Mouse (Mus musculus): Measurements from ENCODE around the gene Bcl2l13. TPM values are rescaled to one million over a fixed set of nuclear protein-coding genes. Genes with fewer than 3 reads are reported as not detected.
A peak's percentile ranks its signal among the peaks of the same experiment; 100 is the strongest.
"Not testable (repeated sequence)": the region's sequence is repeated elsewhere in the genome, so short reads cannot be mapped to it uniquely, and the experiment has no call there.

The Bcl2l13 gene
- total and polyA plus RNA-seq, 2 experiments from 2014 or later = 21.4 to 77.5 TPM

DNA sequence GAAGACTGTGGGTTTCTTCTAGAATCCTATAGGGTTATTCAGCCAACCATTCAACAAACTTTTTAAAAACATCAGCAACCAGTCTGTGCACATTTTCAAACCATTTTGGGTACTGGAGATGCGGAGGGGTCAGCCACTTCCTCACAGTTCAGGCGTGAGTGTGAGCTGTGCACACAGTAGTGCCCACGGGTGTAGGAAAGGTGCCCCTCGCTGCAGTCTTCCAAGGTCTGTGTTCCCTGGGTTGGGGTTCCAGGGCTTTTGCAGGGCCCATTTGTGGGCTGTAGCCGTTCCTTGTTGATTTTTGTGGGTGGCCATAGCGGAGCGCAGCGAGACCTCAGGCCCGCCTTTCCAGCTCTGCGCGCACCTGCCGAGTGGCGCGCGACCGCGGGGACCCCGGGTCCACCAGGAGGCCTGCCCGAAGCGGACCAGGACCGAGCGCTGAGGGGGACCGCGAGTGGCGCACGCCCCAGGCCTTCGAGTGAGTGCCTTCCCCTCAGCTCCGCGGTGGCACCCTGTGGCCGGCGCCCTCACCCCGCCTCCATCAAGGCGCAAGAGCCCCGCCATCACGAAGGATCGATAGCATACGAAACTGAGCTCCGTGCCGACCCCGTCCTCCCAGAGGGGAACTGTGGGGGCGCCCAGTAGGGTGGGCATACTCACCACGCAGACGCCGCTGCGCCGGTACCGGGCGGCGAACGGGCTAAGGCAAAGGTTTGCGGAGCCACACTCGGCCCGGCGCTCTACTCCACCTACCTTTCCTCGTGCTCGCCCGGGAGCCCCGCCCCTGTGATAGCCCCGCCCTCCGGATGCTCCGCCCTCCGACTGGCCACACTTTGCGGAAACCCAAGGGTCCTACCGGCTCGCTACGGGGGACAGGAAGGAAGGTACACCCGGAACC lies 80.3 kb downstream of the Bcl2l13 start, which contains the start of gene Bid:
Gene Bid, minus strand, starts transcription at position 780 of the 898 bp plus-strand sequence.
- Histone ChIP-seq H3K27me3 (ENCODE audit: insufficient read depth, low read length) (no peaks in the 10 kb centered on the region), H3K4me2 (ENCODE audit: low read depth) (peak within 1 kb of the TSS; percentile 97)

DNA sequence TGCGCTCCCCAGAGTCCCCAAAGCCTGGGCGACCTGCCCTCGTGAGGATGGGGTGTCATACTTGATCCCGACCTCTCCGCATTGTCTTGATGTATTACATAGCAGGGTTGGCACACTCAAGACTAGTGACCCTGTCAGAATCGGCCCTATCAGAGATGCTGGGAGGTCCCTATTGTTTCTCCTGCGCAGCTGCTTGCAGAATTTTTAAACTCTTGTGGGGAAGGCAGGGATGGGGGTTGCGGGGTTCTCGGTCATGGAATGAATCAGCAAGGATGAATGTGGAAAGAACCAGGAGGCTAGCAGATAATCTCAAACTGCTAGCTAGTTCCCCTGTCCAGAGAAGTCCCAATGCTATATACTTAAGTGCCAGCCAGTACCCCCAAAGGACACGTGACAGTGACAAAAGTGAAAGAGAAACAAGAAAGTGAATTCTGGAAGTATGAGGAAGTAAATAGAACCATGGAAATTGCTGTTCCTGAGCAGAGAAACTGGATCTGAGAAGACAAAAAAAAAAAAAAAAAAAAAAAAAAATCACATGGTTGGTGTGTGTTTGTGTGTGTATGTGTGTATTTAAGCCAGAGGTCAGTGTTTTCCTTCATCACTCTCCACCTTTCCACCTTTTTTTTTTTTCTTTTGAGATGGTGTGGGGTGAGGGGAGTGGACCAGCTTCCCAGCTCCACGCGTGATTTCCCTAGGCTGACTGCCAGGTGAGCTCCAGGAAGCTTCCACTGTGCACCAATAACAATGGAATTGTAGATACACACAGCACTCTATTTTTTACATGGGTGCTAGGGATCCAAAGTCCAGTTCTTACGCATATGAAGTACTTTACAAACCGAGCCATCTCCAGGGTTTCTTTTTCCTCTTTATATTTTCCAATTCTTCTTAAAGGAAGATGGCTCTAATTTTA lies 81.2 kb downstream of the Bcl2l13 start:
- H3K27me3 ChIP-seq (ENCODE audit: insufficient read depth, low read length); H3K9me3 ChIP-seq (ENCODE audit: low read length); H3K36me3 ChIP-seq (ENCODE audit: insufficient read depth); H3K4me1 ChIP-seq (ENCODE audit: insufficient read depth); H3K27ac ChIP-seq (ENCODE audit: low read depth, low read length); ATAC-seq; DNase-seq: not testable (repeated sequence)
- WGBS = 23% methylated on average over 10 of the region's 14 CpGs
- H3K4me2 ChIP-seq (ENCODE audit: low read depth) = peak overlapping the region; percentile 97
- peak overlapping the region; percentile 73 for H3K4me3 ChIP-seq (ENCODE audit: low read depth, low read length)
- peak overlapping the region; percentile 74; the same call in 1 of the 2 replicates for H3K9ac ChIP-seq

More for the DNA sequence above, 80.3 kb downstream of the Bcl2l13 start, which contains the start of gene Bid:
- 0 out of 2 replicates have a peak, but pooled peaks have one; percentile 8 for TF ChIP-seq CTCF (IDR thresholded peaks at IDR 0.05; ENCODE audit: low read depth)
- WGBS = 2% methylated on average over 67 of the region's 67 CpGs
- Histone ChIP-seq H3K9ac (peak within 1 kb of the TSS; percentile 74), H3K4me3 (ENCODE audit: low read depth, low read length) (peak within 1 kb of the TSS; percentile 73), H3K9me3 (ENCODE audit: low read length) (no peaks in the 10 kb centered on the region), H3K36me3 (ENCODE audit: insufficient read depth) (no peaks in the 10 kb centered on the region), H3K4me1 (ENCODE audit: insufficient read depth) (peaks cover 6% of the 10 kb centered on the region; the same call in 1 of the 2 replicates), H3K27ac (ENCODE audit: low read depth, low read length) (no peak within 1 kb of the TSS)
- ATAC-seq = peak; percentile 86
- peak; percentile 80 for DNase-seq

- Histone ChIP-seq H3K4me1 (ENCODE audit: insufficient read depth) (peaks cover 6% of the 10 kb centered on the region; the same call in 1 of the 2 replicates), H3K9ac (no peak overlapping the region), H3K36me3 (ENCODE audit: insufficient read depth) (no peaks in the 10 kb centered on the region), H3K27ac (ENCODE audit: low read depth, low read length) (no peak overlapping the region), H3K27me3 (ENCODE audit: insufficient read depth, low read length) (no peaks in the 10 kb centered on the region), H3K9me3 (ENCODE audit: low read length) (no peaks in the 10 kb centered on the region), H3K4me2 (ENCODE audit: low read depth) (no peak overlapping the region), H3K4me3 (ENCODE audit: low read depth, low read length) (no peak overlapping the region)
- no peak for DNase-seq
- ATAC-seq = no peak
- WGBS = 49% methylated on average over 3 of the region's 3 CpGs
- no peak for TF ChIP-seq CTCF (IDR thresholded peaks at IDR 0.05; ENCODE audit: low read depth)
Observed at GRCm38 (mm10) chr6:120917975-120918374, 82.0 kb downstream of the Bcl2l13 start.

DNA sequence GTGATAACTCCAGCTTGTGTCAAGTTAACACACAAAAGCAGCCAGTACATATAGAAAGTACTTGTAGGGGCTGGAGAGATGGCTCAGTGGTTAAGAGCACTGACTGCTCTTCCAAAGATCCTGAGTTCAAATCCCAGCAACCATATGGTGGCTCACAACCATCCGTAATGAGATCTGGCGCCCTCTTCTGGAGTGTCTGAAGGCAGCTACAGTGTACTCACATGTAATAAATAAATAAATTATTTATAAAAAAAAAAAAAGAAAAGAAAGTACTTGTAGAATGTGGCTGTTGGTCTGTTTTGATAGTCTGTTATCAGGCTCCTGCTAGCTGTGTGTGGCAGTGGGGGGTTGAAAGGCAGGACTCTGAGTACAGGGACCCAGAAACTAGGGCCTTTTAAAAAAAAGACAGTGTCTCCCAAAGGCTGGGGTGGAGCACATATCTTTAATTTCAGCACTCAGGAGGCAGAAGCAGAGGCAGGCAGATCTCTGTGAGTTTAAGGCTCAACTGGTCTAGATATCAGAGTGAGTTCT lies 88.8 kb downstream of the Bcl2l13 start:
- not testable (repeated sequence) for H3K9me3 ChIP-seq (ENCODE audit: low read length); DNase-seq; H3K27ac ChIP-seq (ENCODE audit: low read depth, low read length); H3K4me3 ChIP-seq (ENCODE audit: low read depth, low read length); H3K4me2 ChIP-seq (ENCODE audit: low read depth); H3K36me3 ChIP-seq (ENCODE audit: insufficient read depth); H3K27me3 ChIP-seq (ENCODE audit: insufficient read depth, low read length); H3K9ac ChIP-seq; H3K4me1 ChIP-seq (ENCODE audit: insufficient read depth); ATAC-seq
- 62% methylated on average over 2 of the region's 2 CpGs for WGBS

GRCm38 (mm10) chr6:120926880-120927279 lies 90.9 kb downstream of the Bcl2l13 start:
- H3K9ac ChIP-seq = no peak overlapping the region
- H3K36me3 ChIP-seq (ENCODE audit: insufficient read depth) = peaks cover 23% of the 10 kb centered on the region
- TF ChIP-seq CTCF (IDR thresholded peaks at IDR 0.05; ENCODE audit: low read depth) = no peak
- no peaks in the 10 kb centered on the region for H3K9me3 ChIP-seq (ENCODE audit: low read length)
- no peaks in the 10 kb centered on the region for H3K4me1 ChIP-seq (ENCODE audit: insufficient read depth)
- H3K4me3 ChIP-seq (ENCODE audit: low read depth, low read length) = no peak overlapping the region
- no peak overlapping the region for H3K4me2 ChIP-seq (ENCODE audit: low read depth)
- H3K27ac ChIP-seq (ENCODE audit: low read depth, low read length) = no peak overlapping the region
- H3K27me3 ChIP-seq (ENCODE audit: insufficient read depth, low read length) = no peaks in the 10 kb centered on the region
- ATAC-seq (no peak), DNase-seq (no peak)
- WGBS = 71% methylated on average over 2 of the region's 2 CpGs

DNA sequence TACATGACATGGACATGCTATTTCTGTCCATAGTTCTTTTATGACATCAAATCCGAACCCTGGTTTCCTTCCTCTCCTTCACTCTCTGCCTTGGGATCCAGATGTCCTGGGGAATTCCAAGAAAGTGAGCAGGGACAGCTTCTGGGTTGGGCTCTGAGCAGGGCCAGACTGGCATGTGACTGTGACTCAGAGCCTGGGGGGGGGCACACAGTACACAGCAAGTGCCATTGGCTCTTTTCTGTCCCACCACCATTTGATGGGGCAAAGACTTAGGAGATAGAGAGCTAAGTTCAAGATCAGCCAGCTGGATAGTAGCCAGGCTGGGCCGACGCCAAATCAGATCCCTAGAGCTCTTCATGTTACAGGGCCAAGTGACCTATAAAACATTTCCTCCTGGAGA lies 91.8 kb downstream of the Bcl2l13 start:
- no peaks in the 10 kb centered on the region for H3K9me3 ChIP-seq (ENCODE audit: low read length)
- no peak for TF ChIP-seq CTCF (IDR thresholded peaks at IDR 0.05; ENCODE audit: low read depth)
- no peak overlapping the region for H3K4me3 ChIP-seq (ENCODE audit: low read depth, low read length)
- no peak overlapping the region for H3K9ac ChIP-seq
- H3K4me2 ChIP-seq (ENCODE audit: low read depth) = no peak overlapping the region
- ATAC-seq (0 out of 2 replicates have a peak, but pooled peaks have one; percentile 26), DNase-seq (no peak)
- peaks cover 32% of the 10 kb centered on the region for H3K36me3 ChIP-seq (ENCODE audit: insufficient read depth)
- H3K27me3 ChIP-seq (ENCODE audit: insufficient read depth, low read length) = no peaks in the 10 kb centered on the region
- no peaks in the 10 kb centered on the region for H3K4me1 ChIP-seq (ENCODE audit: insufficient read depth)
- 73% methylated on average over 3 of the region's 3 CpGs for WGBS
- no peak overlapping the region for H3K27ac ChIP-seq (ENCODE audit: low read depth, low read length)

Measured in forebrain, postnatal 0 days (tissue).